Mouse (Mus musculus): Measurements from ENCODE around the gene Shb.
A peak's percentile ranks its signal among the peaks of the same experiment; 100 is the strongest.

GRCm38 (mm10) chr4:45508469-45508868 is 23.8 kb downstream of the Shb start:
- TF ChIP-seq POLR2A (IDR thresholded peaks at IDR 0.05; ENCODE audit: extremely low read depth, insufficient read depth, low read length) = peak; percentile 76
- no peak for TF ChIP-seq CTCF (IDR thresholded peaks at IDR 0.05; ENCODE audit: extremely low read depth, insufficient read depth, low read length)

Measured in cortical plate, adult 2 months (tissue).